Mouse (Mus musculus) activated CD4-positive, CD25-positive, alpha-beta regulatory T cell, adult 4 months (primary cell): ENCODE results near the gene Smo. TPM values are rescaled to one million over a fixed set of nuclear protein-coding genes. Genes with fewer than 3 reads are reported as not detected.
A peak's percentile ranks its signal among the peaks of the same experiment; 100 is the strongest.

Experiments used
- ATAC-seq: one replicate; pipeline ENCODE4 v1.8.0; 2017
- polyA plus RNA-seq, 2 experiments: library from polyadenylated mRNA; unstranded; fragments of 100-300 nt; shearing (Covaris generic); gene quantifications; one replicate each; pipeline ENCODE4 v1.2.1; 2017

The Smo gene
- polyA plus RNA-seq, 2 experiments from 2014 or later: 0.48 TPM; not detected in 1

GRCm38 (mm10) chr6:29776542-29777237, 41.4 kb downstream of the Smo start:
- peak; percentile 59 for ATAC-seq

DNA sequence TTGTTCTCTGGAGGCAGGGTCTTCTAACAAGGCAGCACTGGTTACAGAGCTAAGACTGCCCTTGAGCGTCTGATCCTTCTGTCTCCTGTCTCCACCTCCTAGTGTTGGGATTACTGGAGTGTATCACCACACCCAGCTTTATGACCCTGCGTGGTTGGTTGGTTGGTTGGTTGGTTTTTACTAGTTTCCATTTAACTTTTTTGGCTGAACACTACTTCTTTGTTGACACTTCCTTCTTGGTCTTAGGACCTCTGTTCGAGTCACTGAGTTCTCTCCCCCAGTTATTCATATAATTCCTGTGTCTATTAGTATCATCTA, 41.9 kb downstream of the Smo start:
- no peak for ATAC-seq

DNA sequence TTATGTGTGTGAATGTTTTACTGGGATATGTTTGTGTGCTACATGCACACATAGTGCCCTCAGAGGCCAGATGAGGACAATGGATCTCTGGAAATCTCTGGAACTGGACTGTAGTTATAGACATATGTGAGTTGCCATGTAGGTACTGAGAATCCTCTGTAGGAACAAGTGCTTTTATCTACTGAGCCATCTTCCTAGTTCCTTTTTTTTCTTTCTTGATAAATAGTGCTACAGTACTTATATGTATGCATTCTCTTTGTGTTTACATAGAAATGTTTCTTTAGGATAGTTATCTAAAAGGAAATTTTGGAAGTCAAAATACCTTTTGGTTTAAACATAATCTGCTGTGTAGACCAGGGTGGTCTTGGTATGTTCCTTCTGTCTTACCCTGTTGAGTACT, 44.8 kb downstream of the Smo start:
- ATAC-seq: no peak

- no peak for ATAC-seq
Observed at GRCm38 (mm10) chr6:29780571-29780970, 45.3 kb downstream of the Smo start.

DNA sequence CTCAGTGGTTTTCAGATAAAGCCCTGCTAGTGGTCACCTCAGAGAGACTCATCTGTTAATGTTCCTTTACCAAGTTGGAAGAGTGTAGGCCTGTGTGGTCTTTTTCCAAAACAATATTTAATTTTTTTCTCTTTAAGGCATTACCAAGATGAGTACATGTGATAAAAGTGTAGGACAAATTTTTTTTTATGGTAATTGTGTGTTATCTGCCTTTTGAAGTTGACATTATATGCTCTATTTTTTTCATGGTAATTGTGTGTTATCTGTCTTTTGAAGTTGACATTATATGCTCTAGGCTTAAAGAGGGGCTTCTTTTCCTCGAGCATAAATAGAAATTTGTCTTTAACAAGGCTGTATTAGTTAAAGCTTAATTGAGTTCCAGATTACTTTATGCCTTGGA, 46.9 kb downstream of the Smo start:
- ATAC-seq: no peak

DNA sequence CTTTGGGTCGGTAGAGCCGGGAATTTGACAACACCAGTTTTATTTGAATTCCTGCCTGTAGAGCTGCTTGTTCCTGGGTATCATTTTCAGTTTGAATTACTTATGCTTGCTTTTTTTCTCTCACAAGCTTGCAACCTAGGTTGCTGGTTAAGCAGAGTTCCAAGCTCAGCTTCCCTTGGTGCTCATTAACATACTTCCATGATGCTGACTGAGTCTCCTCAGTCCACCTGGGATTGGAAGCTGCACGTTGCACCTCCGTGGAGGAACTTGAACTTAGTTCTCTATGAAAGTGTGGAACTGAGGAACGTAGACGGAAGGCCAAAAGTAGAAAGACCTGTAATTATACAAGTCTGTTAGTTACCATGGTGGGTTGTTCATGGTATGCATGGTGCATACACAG, 48.7 kb downstream of the Smo start:
- no peak for ATAC-seq

DNA sequence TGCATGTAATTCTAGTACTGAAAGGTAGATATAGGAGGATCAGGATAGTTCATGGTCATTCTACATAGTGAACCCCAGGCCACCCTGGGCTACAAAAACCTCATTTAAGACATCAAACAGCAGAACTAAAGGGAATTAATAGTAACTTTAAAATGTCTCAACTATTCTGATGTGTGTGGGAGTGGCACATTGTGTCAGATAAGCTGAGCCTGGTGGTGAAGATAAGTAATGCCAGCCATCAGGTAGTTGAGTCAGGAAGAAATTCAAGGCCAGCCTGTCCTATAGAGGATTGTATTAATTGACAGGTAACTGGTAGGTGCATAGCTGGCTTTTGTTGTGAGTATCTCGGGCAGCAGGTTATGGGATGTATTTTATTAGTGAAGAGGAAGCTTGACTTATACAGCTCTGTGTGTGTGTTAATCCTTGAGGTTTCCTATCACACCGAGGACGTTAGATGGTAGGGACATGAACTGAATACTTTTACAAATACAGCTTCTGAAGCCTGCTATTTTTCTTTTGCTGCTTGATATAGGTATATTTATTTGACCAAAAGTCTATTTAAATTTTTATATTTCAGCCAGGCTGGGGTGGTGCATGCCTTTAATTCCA, 49.2 kb downstream of the Smo start:
- ATAC-seq: no peak

GRCm38 (mm10) chr6:29785759-29786158, 50.5 kb downstream of the Smo start:
- no peak for ATAC-seq

- no peak for ATAC-seq
Observed at GRCm38 (mm10) chr6:29788779-29789350, 53.6 kb downstream of the Smo start.

DNA sequence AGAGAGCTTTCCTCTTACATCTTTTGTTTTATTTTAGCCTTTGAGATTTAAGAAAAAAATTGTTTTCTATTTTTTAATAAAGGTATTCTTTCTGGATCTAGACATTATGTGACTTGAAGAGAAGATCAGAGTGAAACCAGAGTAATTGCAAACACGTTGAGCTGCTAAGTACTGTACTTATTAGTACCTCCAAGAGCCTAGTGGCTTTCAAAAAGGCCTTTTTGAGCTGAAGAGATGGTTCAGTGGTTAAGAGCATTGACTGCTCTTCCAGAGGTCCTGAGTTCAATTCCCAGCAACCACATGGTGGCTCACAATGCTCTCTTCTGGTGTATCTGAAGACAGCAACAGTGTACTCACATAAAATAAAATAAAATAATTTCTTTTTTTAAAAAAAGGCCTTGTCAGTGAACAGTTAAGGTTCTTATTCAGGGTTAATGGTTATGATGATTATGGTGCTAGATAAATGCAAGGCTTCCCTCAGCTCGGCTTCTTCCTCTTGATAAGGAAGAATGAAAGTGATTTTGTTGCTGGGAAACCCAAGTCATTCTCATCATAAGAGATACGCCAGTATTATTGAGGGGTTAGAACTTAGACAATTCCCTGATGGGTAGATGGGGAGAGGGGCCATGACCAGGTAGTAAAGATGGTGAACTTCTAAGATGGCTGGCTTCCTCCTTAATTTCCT, 54.9 kb downstream of the Smo start:
- ATAC-seq: no peak

GRCm38 (mm10) chr6:29793520-29793919, 58.2 kb downstream of the Smo start:
- ATAC-seq: no peak

- ATAC-seq: no peak
Observed at GRCm38 (mm10) chr6:29794582-29794981, 59.3 kb downstream of the Smo start.

DNA sequence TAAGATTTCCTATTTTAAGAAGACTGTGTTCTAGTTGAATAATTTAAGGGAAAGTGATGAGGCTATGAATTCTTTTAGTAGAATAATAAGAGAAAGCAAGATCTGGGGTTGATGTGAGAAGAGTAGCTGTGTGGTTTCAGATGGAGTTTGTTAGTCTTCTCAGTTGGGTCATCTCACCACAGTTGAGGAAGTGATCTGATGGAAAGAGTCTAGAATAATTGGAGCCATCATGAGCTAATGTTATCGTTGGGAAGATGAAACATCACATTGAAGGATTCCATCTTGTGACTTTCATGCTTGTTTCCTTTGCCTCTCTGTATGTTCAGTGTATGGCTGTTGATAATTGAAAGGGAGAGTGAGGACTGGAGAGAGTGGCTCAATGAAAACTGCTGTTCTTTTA, 67.7 kb downstream of the Smo start:
- ATAC-seq: no peak

- ATAC-seq: no peak
Observed at GRCm38 (mm10) chr6:29804006-29804405, 68.7 kb downstream of the Smo start.

DNA sequence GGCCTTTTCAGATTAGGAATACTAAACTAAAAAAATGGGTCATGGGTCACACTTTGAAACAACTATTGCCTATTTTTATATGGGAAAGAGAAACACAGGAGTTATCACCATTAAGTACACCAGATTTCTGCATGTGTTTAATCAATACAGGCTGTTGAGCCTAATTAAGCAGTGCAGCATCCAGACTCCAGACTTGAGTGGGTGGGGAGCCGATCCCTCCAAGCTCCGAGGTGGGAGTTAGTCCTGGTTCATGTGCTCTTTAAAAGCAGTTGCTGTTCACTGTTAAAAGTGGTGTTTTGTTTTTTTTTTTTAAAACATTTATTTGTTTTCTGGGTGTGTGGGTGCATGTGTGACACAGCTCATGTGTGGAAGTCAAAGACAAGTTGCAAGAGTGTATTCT, 70.1 kb downstream of the Smo start:
- no peak for ATAC-seq

Other genes with a start within 250 kb of the Smo start
- under 1 TPM in 1 of 2 experiments, not detected in 1; 0.12 TPM for gene Kcp, start 227.6 kb upstream of the Smo start, polyA plus RNA-seq
- gene Irf5, start 208.9 kb upstream of the Smo start, polyA plus RNA-seq: 10 to 100 TPM; 18.5 to 22.0 TPM
- 10 to 100 TPM; 67.1 to 70.6 TPM for gene Tnpo3, start 125.6 kb upstream of the Smo start, polyA plus RNA-seq
- gene Tspan33, start 41.3 kb upstream of the Smo start, polyA plus RNA-seq: under 1 TPM in 1 of 2 experiments, not detected in 1; 0.21 TPM
- gene Ahcyl2, start 32.5 kb downstream of the Smo start, polyA plus RNA-seq: 10 to 100 TPM; 89.7 to 92.1 TPM
- gene Strip2, start 181.5 kb downstream of the Smo start, polyA plus RNA-seq: not detected